Mouse (Mus musculus): ENCODE measurements around the gene Rtn4rl1. TPM values are rescaled to one million over a fixed set of nuclear protein-coding genes. Genes with fewer than 3 reads are reported as not detected.

Gene Rtn4rl1
- polyA plus RNA-seq, 1 experiment from 2014 or later = 1.1 TPM

DNA sequence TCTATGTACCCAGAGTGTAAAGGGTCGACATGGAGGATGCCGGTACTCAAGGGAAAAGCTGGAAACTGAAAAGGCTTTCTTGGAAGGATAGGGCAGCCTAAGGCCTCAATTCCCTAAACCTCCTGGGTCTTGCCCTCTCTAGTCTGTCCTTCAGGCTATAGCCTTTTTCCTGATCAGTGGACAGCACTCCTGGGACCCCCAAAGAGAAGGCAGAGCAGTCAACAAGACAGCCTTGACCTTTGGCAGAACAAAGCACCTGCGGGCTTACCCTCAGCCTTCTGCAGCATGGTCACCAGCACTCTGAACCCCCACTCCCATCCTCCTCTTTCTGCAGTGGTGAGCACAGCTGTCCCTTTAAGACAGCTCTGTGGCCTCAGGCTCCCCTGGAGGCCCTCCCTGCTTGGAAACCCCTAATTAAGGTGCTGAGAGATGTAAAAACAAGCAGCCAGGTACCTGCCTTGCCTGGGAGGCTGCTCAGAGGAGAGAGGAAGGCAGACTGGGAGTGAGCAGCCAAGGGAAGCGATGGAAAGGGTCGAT, 2.6 kb upstream of the Rtn4rl1 start, which contains the start of gene Dph1:
Gene Dph1 (minus strand): TSS at position 337 of the 537 bp plus-strand sequence.
- H3K9ac ChIP-seq = peak within 1 kb of the TSS; percentile 63
- peak within 1 kb of the TSS; percentile 80 for H3K4me2 ChIP-seq
- peak within 1 kb of the TSS; percentile 79 for H3K4me3 ChIP-seq (ENCODE audit: low read depth, low read length)
- 59% methylated on average over 5 of the region's 5 CpGs for WGBS
- DNase-seq = no peak
- no peaks in the 10 kb centered on the region for H3K36me3 ChIP-seq (ENCODE audit: insufficient read depth)
- H3K27me3 ChIP-seq (ENCODE audit: insufficient read depth, low read length) = peaks cover 32% of the 10 kb centered on the region
- no peak within 1 kb of the TSS for H3K27ac ChIP-seq (ENCODE audit: low read depth)
- ATAC-seq (ENCODE audit: insufficient read depth) = no peak
- no peaks in the 10 kb centered on the region for H3K9me3 ChIP-seq (ENCODE audit: low read depth, low read length)
- peaks cover 9% of the 10 kb centered on the region for H3K4me1 ChIP-seq (ENCODE audit: insufficient read depth)
- TF ChIP-seq CTCF (IDR thresholded peaks at IDR 0.05; ENCODE audit: low read depth) = no peak

GRCm38 (mm10) chr11:75191841-75192240, 1.7 kb upstream of the Rtn4rl1 start:
- Histone ChIP-seq H3K9ac (no peak overlapping the region), H3K4me3 (ENCODE audit: low read depth, low read length) (no peak overlapping the region), H3K36me3 (ENCODE audit: insufficient read depth) (no peaks in the 10 kb centered on the region), H3K27ac (ENCODE audit: low read depth) (no peak overlapping the region), H3K27me3 (ENCODE audit: insufficient read depth, low read length) (peaks cover 40% of the 10 kb centered on the region), H3K4me1 (ENCODE audit: insufficient read depth) (peaks cover 9% of the 10 kb centered on the region), H3K9me3 (ENCODE audit: low read depth, low read length) (no peaks in the 10 kb centered on the region), H3K4me2 (no peak overlapping the region)
- DNase-seq (no peak), ATAC-seq (ENCODE audit: insufficient read depth) (no peak)
- 60% methylated on average over 6 of the region's 6 CpGs for WGBS
- TF ChIP-seq CTCF (IDR thresholded peaks at IDR 0.05; ENCODE audit: low read depth) = no peak

- H3K27me3 ChIP-seq (ENCODE audit: insufficient read depth, low read length) = peaks cover 47% of the 10 kb centered on the region
- peak; percentile 91 for TF ChIP-seq CTCF (IDR thresholded peaks at IDR 0.05; ENCODE audit: low read depth)
- ATAC-seq (ENCODE audit: insufficient read depth) (peak; percentile 49), DNase-seq (peak; percentile 88)
- H3K9me3 ChIP-seq (ENCODE audit: low read depth, low read length) = no peaks in the 10 kb centered on the region
- no peak overlapping the region for H3K27ac ChIP-seq (ENCODE audit: low read depth)
- H3K4me3 ChIP-seq (ENCODE audit: low read depth, low read length) = peak overlapping the region; percentile 58
- H3K4me1 ChIP-seq (ENCODE audit: insufficient read depth) = peaks cover 9% of the 10 kb centered on the region
- H3K36me3 ChIP-seq (ENCODE audit: insufficient read depth) = no peaks in the 10 kb centered on the region
- 20% methylated on average over 13 of the region's 13 CpGs for WGBS
- no peak overlapping the region for H3K9ac ChIP-seq
- peak overlapping the region; percentile 87 for H3K4me2 ChIP-seq
Observed at GRCm38 (mm10) chr11:75192336-75193214, 1.0 kb upstream of the Rtn4rl1 start.

GRCm38 (mm10) chr11:75194121-75194849, 702 bp downstream of the Rtn4rl1 start:
- Histone ChIP-seq H3K4me3 (ENCODE audit: low read depth, low read length) (peak overlapping the region; percentile 58), H3K27me3 (ENCODE audit: insufficient read depth, low read length) (peaks cover 47% of the 10 kb centered on the region), H3K9me3 (ENCODE audit: low read depth, low read length) (no peaks in the 10 kb centered on the region), H3K9ac (peak overlapping the region; percentile 34), H3K4me2 (peak overlapping the region; percentile 87), H3K36me3 (ENCODE audit: insufficient read depth) (no peaks in the 10 kb centered on the region), H3K4me1 (ENCODE audit: insufficient read depth) (peaks cover 8% of the 10 kb centered on the region), H3K27ac (ENCODE audit: low read depth) (no peak overlapping the region)
- under 1% methylated on average over 52 of the region's 52 CpGs for WGBS
- TF ChIP-seq CTCF (IDR thresholded peaks at IDR 0.05; ENCODE audit: low read depth) = no peak
- ATAC-seq (ENCODE audit: insufficient read depth) (no peak), DNase-seq (no peak)

DNA sequence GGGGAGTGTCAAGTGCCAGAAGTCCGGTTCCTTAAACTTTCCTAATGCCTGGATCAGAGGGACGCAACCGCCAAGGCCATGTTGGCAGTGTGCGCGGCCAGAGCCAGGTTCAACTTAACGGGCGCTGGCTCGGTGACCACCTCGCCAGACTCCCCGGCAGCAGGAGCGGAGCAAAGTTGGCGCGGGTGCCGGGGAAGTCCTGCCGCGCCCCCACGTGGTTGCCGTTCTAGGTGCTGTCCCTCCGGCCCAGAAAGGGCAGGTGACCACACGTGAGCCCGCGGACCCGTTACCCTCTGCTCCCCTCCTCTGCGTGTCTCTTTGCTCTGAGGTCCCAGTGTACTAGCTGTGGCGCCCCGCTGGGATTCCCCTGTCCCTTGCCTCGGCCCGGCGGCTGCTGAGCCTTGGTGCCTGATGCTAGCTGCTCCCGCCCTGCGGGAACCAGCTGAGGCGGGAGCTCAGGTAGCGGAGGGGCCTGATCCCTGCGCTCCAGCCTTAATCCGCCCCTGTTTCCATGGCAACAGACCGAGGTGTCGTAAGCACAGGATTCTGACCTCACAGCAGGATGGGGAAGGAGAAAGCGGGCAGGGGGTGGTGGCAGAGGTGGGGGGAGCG, 1.4 kb downstream of the Rtn4rl1 start:
- Histone ChIP-seq H3K9ac (no peak overlapping the region; the same call in 1 of the 2 replicates), H3K4me3 (ENCODE audit: low read depth, low read length) (peak overlapping the region; percentile 58), H3K9me3 (ENCODE audit: low read depth, low read length) (no peaks in the 10 kb centered on the region; the same call in 1 of the 2 replicates), H3K36me3 (ENCODE audit: insufficient read depth) (no peaks in the 10 kb centered on the region), H3K4me2 (peak overlapping the region; percentile 87), H3K4me1 (ENCODE audit: insufficient read depth) (peaks cover 4% of the 10 kb centered on the region), H3K27ac (ENCODE audit: low read depth) (no peak overlapping the region), H3K27me3 (ENCODE audit: insufficient read depth, low read length) (peaks cover 47% of the 10 kb centered on the region)
- peak; percentile 31; the same call in 1 of the 2 replicates for TF ChIP-seq CTCF (IDR thresholded peaks at IDR 0.05; ENCODE audit: low read depth)
- under 1% methylated on average over 38 of the region's 39 CpGs for WGBS
- DNase-seq = peak; percentile 81
- no peak for ATAC-seq (ENCODE audit: insufficient read depth)

DNA sequence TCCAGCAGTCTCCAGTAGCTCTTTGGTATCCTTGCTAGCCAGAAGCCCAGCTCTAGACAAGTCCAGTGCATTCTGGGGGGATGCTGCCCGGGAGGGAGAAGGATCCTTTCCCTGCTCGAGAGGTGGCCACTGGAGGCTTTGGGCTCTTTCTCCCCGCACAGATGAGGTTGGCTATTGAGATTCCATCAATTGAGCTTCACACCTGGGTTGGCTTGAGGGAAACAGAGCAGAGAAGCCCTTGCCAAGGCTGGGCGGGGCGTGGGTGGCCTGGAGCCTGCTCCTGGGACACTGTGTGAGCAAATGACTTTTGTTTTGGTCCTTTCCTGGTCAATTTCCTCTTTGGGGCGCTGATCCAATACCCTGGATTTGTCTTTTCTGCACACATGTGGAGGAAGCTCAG, 2.5 kb downstream of the Rtn4rl1 start:
- peaks cover 4% of the 10 kb centered on the region for H3K4me1 ChIP-seq (ENCODE audit: insufficient read depth)
- no peak overlapping the region for H3K4me2 ChIP-seq
- H3K9me3 ChIP-seq (ENCODE audit: low read depth, low read length) = no peaks in the 10 kb centered on the region; the same call in 1 of the 2 replicates
- 56% methylated on average over 6 of the region's 6 CpGs for WGBS
- no peaks in the 10 kb centered on the region for H3K36me3 ChIP-seq (ENCODE audit: insufficient read depth)
- no peak overlapping the region for H3K27ac ChIP-seq (ENCODE audit: low read depth)
- DNase-seq (no peak), ATAC-seq (ENCODE audit: insufficient read depth) (no peak)
- H3K4me3 ChIP-seq (ENCODE audit: low read depth, low read length) = no peak overlapping the region
- H3K9ac ChIP-seq = no peak overlapping the region
- no peak for TF ChIP-seq CTCF (IDR thresholded peaks at IDR 0.05; ENCODE audit: low read depth)
- peaks cover 47% of the 10 kb centered on the region for H3K27me3 ChIP-seq (ENCODE audit: insufficient read depth, low read length)
